Mouse (Mus musculus) spleen, adult 2 months (tissue): Measurements from ENCODE around the gene Lrrc8e.

Experiments
- CTCF ChIP-seq: fragments of 200-500 bp; IDR thresholded peaks from 2 replicates; pipeline ENCODE4 v1.5.1; 2011; ENCODE audit warnings: mild to moderate bottlenecking, inconsistent platforms; ENCODE audit not compliant: insufficient read depth, insufficient read length, insufficient replicate concordance; ENCODE audit errors: extremely low read depth
- POLR2A ChIP-seq: fragments of 200-500 bp; IDR thresholded peaks from 2 replicates; pipeline ENCODE4 v1.6.1; 2011; ENCODE audit warnings: low read depth, low read length, inconsistent platforms

- no peak for TF ChIP-seq CTCF
- no peak for TF ChIP-seq POLR2A
Observed at GRCm38 (mm10) chr8:4229784-4230183, 3.2 kb downstream of the Lrrc8e start.
